Mouse (Mus musculus) midbrain, embryonic 13.5 days (tissue): ENCODE measurements around the gene Serpina3a. TPM values are rescaled to one million over a fixed set of nuclear protein-coding genes. Genes with fewer than 3 reads are reported as not detected.
A peak's percentile ranks its signal among the peaks of the same experiment; 100 is the strongest.
"Not testable (repeated sequence)": the region's sequence is repeated elsewhere in the genome, so short reads cannot be mapped to it uniquely, and the experiment has no call there.

Experiments used
- ATAC-seq: fragments of 200-750 bp; cut with Nextera tagmentation; 2 replicates; pipeline ENCODE4 v1.8.0; 2017; ENCODE audit warnings: mild to moderate bottlenecking, moderate TSS enrichment, moderate library complexity
- H3K27ac ChIP-seq: fragments of 300-500 bp; sonication (generic); 2 replicates; pipeline ENCODE4 v1.5.1; 2015; ENCODE audit warnings: inconsistent platforms, mild to moderate bottlenecking, moderate library complexity
- H3K27me3 ChIP-seq: fragments of 300-500 bp; sonication (generic); 2 replicates; pipeline ENCODE4 v1.6.1; 2015; ENCODE audit warnings: mild to moderate bottlenecking, inconsistent platforms
- H3K36me3 ChIP-seq: fragments of 300-500 bp; sonication (generic); 2 replicates; pipeline ENCODE4 v1.6.1; 2015; ENCODE audit warnings: mild to moderate bottlenecking, inconsistent platforms
- H3K4me1 ChIP-seq: fragments of 300-500 bp; sonication (generic); replicated peaks from 2 replicates; pipeline ENCODE4 v1.6.1; 2015; ENCODE audit warnings: inconsistent platforms
- H3K4me2 ChIP-seq: fragments of 300-500 bp; sonication (generic); replicated peaks from 2 replicates; pipeline ENCODE4 v1.6.1; 2015; ENCODE audit warnings: moderate library complexity, mild to moderate bottlenecking, inconsistent platforms
- H3K4me3 ChIP-seq: fragments of 300-500 bp; sonication (generic); replicated peaks from 2 replicates; pipeline ENCODE4 v1.5.1; 2015; ENCODE audit warnings: mild to moderate bottlenecking, inconsistent platforms
- H3K9ac ChIP-seq: fragments of 300-500 bp; sonication (generic); replicated peaks from 2 replicates; pipeline ENCODE4 v1.6.1; 2015; ENCODE audit warnings: mild to moderate bottlenecking, inconsistent platforms
- H3K9me3 ChIP-seq: fragments of 300-500 bp; sonication (generic); 2 replicates; pipeline ENCODE4 v1.6.1; 2016; ENCODE audit warnings: mild to moderate bottlenecking, inconsistent platforms
- WGBS: fragments of 180-500 bp; shearing (Covaris S2); methylation state at CpG from one replicate; pipeline ENCODE4 v1.1.7; 2015; 5-methylcytosine and 5-hydroxymethylcytosine counted together
- polyA plus RNA-seq: library from polyadenylated mRNA; unstranded; fragments of >200 nt; fragmentation: Nextera tagmentation; extraction: Ambion mirVana; gene quantifications from 2 replicates; pipeline ENCODE4 v1.2.1, GENCODE M21; 2015

Serpina3a gene
- not detected in 2 replicates for polyA plus RNA-seq

DNA sequence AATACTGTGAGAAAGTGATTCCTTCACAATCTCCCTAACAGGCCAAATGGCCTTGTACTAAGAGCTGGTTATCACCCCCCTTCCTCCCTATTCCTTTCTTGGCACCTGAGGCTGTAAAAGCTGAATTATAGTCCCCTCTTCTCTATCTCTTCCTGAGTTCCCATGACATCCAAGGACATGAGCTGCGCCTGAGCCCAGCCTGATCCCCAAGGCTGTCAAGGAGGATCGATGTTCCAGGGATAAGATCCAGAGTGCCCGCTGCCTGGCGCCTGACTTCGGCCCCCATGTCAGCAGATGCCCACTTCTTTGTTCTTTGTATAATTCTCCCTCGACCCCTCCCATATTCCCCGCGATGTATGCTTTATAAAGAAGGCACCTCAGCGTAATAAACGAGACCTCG, at the start of gene Serpina3a:
Serpina3a (plus strand) TSS at position 392 of the 400 bp plus-strand sequence.
- not testable (repeated sequence) for H3K27me3 ChIP-seq, H3K4me1 ChIP-seq, ATAC-seq, H3K4me2 ChIP-seq, H3K4me3 ChIP-seq, H3K9me3 ChIP-seq, H3K9ac ChIP-seq, H3K36me3 ChIP-seq, H3K27ac ChIP-seq
- WGBS: 91% methylated on average over 11 of the region's 11 CpGs

DNA sequence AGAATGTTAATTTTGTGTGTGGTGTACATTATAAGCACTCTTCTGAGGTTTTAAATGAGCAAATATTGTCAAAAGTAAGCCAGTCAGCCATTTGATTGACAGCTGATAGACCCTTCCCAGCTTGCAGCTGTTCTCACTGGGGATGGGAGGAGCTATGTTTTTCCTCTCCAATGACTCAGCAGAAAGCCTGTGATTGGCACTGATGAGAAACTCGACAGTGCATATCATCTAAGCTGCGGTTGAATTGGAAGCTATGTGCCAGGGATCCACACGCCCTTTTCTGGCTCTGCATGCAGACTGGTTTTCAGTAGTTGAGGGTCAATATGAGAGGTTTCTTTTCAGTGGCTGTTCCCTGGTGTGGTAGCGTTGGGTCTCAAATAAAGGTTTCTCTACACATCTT, 48.0 kb upstream of the Serpina3a start:
- Histone ChIP-seq H3K9me3 (no peaks in the 10 kb centered on the region), H3K27me3 (no peaks in the 10 kb centered on the region), H3K4me2 (no peak overlapping the region), H3K4me1 (peaks cover 11% of the 10 kb centered on the region; the same call in 1 of the 2 replicates), H3K4me3 (no peak overlapping the region), H3K9ac (no peak overlapping the region), H3K36me3 (no peaks in the 10 kb centered on the region), H3K27ac (no peak overlapping the region)
- ATAC-seq: no peak
- 50% methylated on average over 4 of the region's 4 CpGs for WGBS

DNA sequence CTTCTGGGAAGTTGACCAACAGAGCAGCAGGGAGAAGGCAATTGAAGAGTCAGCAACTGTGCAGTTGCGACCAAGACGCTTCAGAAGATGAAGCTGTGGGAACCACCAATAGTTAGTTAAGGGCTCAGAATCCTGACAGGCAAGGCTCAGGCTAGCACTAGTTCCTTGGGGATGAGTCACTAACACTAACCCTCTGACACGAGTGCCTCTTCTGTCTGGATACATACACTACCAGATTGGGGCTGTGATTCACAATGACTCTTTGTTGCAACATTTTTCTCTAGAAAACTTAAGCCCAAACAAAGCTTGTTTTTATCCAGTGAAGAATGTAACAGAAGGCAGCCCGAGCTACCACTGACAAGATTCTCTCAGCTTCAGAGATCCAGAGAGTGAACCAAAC, 47.5 kb upstream of the Serpina3a start:
- no peak for ATAC-seq
- Histone ChIP-seq H3K36me3 (no peaks in the 10 kb centered on the region), H3K9me3 (no peaks in the 10 kb centered on the region), H3K27me3 (no peaks in the 10 kb centered on the region), H3K4me3 (no peak overlapping the region), H3K27ac (no peak overlapping the region), H3K4me1 (peaks cover 11% of the 10 kb centered on the region; the same call in 1 of the 2 replicates), H3K4me2 (no peak overlapping the region), H3K9ac (no peak overlapping the region)
- WGBS: 84% methylated on average over 4 of the region's 4 CpGs

DNA sequence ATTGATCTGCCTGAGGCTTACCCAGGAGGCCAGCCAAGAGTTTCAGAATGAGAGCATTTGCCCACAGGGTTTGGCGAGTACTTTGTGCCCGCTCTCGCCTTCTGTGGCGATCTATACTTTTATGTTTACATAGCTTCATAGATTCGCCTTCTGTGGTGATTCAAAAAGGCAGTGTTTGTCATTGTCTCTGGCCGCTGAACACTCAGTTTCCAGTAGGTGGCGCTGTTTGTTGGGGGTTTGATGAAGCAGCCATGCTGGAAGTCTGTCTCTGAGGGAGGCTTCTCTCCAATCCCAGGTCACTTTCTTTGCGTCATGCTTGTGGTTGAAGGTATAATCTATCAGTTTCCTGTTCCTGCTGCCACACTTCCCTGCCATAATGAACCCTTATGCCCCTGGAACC, 46.3 kb upstream of the Serpina3a start:
- Histone ChIP-seq H3K4me1 (peaks cover 11% of the 10 kb centered on the region; the same call in 1 of the 2 replicates), H3K27ac (no peak overlapping the region), H3K4me3 (no peak overlapping the region), H3K27me3 (no peaks in the 10 kb centered on the region), H3K9me3 (no peaks in the 10 kb centered on the region), H3K36me3 (no peaks in the 10 kb centered on the region), H3K9ac (no peak overlapping the region), H3K4me2 (no peak overlapping the region)
- WGBS: 29% methylated on average over 8 of the region's 8 CpGs
- ATAC-seq: no peak

DNA sequence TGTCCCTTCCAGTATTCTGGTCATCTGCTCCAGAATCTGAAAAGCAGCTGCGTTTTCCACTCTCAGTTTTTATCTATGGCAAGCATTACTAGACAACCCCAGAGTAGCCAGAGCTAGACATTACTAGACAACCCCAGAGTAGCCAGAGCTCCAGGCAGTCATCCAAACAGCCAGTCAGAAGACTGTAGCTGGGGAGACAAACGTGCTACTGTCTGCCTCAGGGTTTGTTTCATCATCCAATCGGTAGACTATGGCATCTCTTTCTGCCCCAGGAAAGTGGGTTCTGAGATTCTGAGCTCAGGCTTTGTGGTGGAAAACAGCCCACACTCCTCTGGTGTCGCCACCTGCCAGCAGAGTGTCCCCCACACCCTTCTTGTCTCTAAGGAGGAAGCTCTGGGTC, 45.0 kb upstream of the Serpina3a start:
- H3K9ac ChIP-seq: 0 out of 2 replicates have a peak overlapping the region, but pooled peaks have one; percentile 40

DNA sequence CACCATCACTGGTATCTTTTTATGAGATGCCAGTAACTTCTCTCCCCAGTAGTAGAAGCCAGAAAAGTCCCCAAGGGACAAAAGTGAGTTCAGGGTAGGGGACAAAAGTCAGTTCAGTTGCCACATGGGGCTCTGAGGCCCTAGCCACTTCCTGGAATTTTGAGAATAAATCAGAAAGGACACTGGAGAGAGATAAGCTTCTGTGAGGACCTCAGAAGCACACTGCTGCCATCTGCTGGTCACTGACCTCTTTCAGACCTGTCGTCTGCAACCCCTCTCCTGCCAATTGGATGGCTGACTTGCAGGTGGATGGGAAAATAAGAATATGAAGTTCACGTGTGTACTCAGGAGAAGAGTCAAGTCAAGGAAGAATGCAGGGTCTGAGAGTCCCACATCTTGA, 42.9 kb upstream of the Serpina3a start:
- no peak overlapping the region for H3K9ac ChIP-seq
- H3K4me3 ChIP-seq: no peak overlapping the region
- 9% methylated on average over 2 of the region's 2 CpGs for WGBS
- no peak overlapping the region for H3K27ac ChIP-seq
- no peaks in the 10 kb centered on the region for H3K9me3 ChIP-seq
- no peaks in the 10 kb centered on the region for H3K36me3 ChIP-seq
- H3K27me3 ChIP-seq: no peaks in the 10 kb centered on the region
- no peak overlapping the region for H3K4me2 ChIP-seq
- H3K4me1 ChIP-seq: peaks cover 11% of the 10 kb centered on the region; the same call in 1 of the 2 replicates
- peak; percentile 38; the same call in 1 of the 2 replicates for ATAC-seq

More for the DNA sequence above, 45.0 kb upstream of the Serpina3a start:
- Histone ChIP-seq H3K4me1 (peaks cover 11% of the 10 kb centered on the region; the same call in 1 of the 2 replicates), H3K9me3 (no peaks in the 10 kb centered on the region), H3K4me2 (peak overlapping the region; percentile 41), H3K4me3 (peak overlapping the region; percentile 25), H3K27ac (peak overlapping the region; percentile 71; the same call in 1 of the 2 replicates), H3K36me3 (no peaks in the 10 kb centered on the region), H3K27me3 (no peaks in the 10 kb centered on the region)
- ATAC-seq: peak; percentile 63
- 32% methylated on average over 4 of the region's 4 CpGs for WGBS

DNA sequence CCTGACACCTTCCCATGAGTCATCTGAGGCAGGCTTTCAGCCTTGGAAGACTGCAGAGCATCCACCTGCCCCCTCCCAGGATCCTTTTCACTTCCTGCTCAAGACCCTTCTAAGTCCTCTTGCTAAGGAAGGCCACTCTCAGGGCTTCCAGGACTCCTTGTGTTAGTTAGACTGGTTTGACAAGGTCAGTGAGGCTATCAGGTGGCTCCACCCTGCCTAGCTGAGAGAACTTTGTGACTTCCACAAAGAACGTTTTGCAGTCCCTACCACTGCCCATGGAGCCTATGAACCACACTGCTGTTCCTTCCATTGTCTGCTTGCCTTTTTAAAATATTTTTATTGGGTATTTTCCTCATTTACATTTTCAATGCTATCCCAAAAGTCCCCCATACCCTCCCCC, 40.8 kb upstream of the Serpina3a start:
- Histone ChIP-seq H3K9me3 (no peaks in the 10 kb centered on the region), H3K27me3 (no peaks in the 10 kb centered on the region), H3K27ac (no peak overlapping the region), H3K9ac (no peak overlapping the region), H3K4me3 (no peak overlapping the region), H3K4me1 (peaks cover 8% of the 10 kb centered on the region; the same call in 1 of the 2 replicates), H3K36me3 (no peaks in the 10 kb centered on the region), H3K4me2 (no peak overlapping the region)
- WGBS: 61% methylated on average over 1 of the region's 1 CpGs
- ATAC-seq: no peak

DNA sequence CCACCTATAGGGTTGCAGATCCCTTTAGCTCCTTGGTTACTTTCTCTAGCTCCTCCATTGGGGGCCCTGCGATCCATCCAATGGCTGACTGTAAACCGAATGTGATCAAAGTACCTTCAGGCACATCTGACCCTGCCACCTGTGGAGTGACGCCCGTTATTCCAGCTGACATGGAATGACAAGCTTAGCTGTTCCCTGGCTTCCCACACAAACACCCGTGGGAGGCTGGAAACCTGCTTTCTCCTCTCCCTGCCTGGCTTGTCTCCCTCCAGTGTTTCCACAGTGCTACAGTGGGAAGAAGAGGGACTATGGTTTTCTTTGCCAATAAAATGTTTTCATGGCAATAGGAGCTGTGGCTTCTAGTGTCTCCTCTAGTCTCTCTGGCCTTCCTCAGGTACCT, 40.2 kb upstream of the Serpina3a start:
- Histone ChIP-seq H3K4me2 (no peak overlapping the region), H3K4me1 (0 out of 2 replicates have a peak, but pooled peaks cover 3% of the 10 kb centered on the region), H3K9me3 (no peaks in the 10 kb centered on the region; the same call in 1 of the 2 replicates), H3K27ac (no peak overlapping the region), H3K27me3 (no peaks in the 10 kb centered on the region), H3K9ac (no peak overlapping the region), H3K36me3 (no peaks in the 10 kb centered on the region), H3K4me3 (no peak overlapping the region)
- WGBS: 60% methylated on average over 5 of the region's 5 CpGs
- ATAC-seq: no peak

DNA sequence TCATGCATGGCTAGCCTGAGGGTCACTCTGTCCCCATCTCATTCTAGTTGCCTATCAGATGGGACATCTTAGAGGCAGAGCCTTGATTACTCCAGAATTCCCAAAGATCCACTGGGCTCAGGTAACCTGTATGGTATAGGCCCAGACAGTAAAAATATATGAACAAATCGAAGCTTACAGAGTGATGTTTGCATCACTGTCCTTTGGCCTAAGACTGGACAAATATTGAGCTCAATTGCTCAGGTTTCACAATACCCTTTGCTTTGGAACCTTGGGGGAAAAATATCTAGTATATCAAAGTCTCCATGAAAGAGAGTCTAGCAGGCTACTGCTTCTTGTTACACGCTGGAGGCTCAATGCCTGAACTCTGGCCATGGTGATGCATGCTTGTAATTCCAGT, 22.4 kb upstream of the Serpina3a start:
- Histone ChIP-seq H3K4me2 (no peak overlapping the region), H3K4me1 (no peaks in the 10 kb centered on the region), H3K27me3 (no peaks in the 10 kb centered on the region), H3K36me3 (no peaks in the 10 kb centered on the region), H3K27ac (no peak overlapping the region), H3K9me3 (no peaks in the 10 kb centered on the region), H3K9ac (no peak overlapping the region), H3K4me3 (no peak overlapping the region)
- no peak for ATAC-seq
- 82% methylated on average over 2 of the region's 2 CpGs for WGBS

DNA sequence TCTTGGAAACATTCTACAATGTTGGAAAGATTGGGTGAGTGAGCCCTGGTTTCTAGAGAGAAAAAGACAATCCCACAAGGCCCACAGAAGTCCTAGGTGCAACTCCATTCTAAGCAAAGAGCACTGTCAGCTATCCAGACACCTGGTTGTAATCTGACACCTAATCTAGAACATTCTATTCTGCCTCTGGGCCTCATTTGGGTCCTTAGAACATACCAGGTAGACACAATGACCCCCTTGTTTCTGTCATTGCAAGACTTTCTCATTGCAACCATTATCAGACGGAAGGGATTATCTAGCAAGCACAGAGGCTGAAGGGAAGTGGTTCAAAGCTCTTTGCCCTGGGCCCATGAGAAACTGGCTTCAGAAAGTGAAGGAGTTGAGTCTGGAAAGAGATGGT, 21.2 kb upstream of the Serpina3a start:
- ATAC-seq: no peak
- H3K27me3 ChIP-seq: no peaks in the 10 kb centered on the region
- no peaks in the 10 kb centered on the region for H3K36me3 ChIP-seq
- H3K4me2 ChIP-seq: no peak overlapping the region
- H3K4me3 ChIP-seq: no peak overlapping the region
- no peaks in the 10 kb centered on the region for H3K4me1 ChIP-seq
- H3K9ac ChIP-seq: no peak overlapping the region
- no peak overlapping the region for H3K27ac ChIP-seq
- 75% methylated on average over 1 of the region's 1 CpGs for WGBS
- no peaks in the 10 kb centered on the region for H3K9me3 ChIP-seq

DNA sequence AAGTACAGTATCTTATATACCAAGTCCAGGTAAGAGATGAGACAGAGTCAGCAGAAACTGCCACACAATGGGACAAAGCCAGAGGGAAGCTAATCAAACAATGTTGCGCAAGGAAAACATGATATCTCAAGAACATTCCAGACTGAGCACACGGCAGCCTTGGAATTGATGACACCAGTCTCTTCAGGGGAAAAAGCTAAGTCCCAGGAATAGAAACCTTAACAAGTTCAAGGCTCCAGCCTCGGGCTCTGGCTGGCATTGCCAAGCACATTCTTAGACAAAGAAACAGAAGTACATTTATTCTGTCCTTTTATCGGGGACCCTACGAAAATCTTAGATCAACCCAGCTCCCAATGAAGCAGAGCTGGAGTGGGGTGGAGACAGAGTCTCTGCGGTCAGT, 11.8 kb upstream of the Serpina3a start, which contains the start of gene Serpina5:
Serpina5 (plus strand) TSS at position 346 of the 400 bp plus-strand sequence.
- Histone ChIP-seq H3K27ac (no peak within 1 kb of the TSS), H3K4me3 (no peak within 1 kb of the TSS)
- 90% methylated on average over 6 of the region's 6 CpGs for WGBS

DNA sequence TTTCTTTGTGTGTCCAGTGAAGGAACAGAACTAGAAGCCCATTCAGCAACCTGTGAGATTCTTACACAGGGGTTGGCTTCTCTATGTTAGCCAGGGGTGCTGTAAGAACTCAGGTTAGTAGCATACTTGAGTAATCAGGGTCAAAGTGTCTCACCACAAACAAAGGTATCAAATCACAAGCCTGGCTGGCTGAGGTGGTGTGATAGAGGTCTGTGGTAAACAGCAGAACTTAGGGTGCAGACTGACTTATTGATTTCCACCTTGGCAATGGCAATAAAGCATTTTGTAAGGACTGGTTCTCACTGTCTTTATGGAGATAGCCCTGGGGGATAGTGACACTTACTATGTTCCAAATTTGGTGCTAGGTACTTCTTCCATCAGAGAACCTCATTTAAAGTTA, 6.7 kb upstream of the Serpina3a start:
- Histone ChIP-seq H3K4me1 (no peaks in the 10 kb centered on the region), H3K9ac (no peak overlapping the region), H3K27ac (no peak overlapping the region), H3K36me3 (no peaks in the 10 kb centered on the region), H3K4me3 (no peak overlapping the region), H3K9me3 (no peaks in the 10 kb centered on the region), H3K27me3 (no peaks in the 10 kb centered on the region), H3K4me2 (no peak overlapping the region)
- no peak for ATAC-seq

More for the DNA sequence above, 11.8 kb upstream of the Serpina3a start, which contains the start of gene Serpina5:
- H3K4me1 ChIP-seq: no peaks in the 10 kb centered on the region
- no peak within 1 kb of the TSS for H3K4me2 ChIP-seq
- no peaks in the 10 kb centered on the region for H3K36me3 ChIP-seq
- H3K9ac ChIP-seq: no peak within 1 kb of the TSS
- ATAC-seq: no peak
- H3K27me3 ChIP-seq: no peaks in the 10 kb centered on the region
- H3K9me3 ChIP-seq: no peaks in the 10 kb centered on the region

DNA sequence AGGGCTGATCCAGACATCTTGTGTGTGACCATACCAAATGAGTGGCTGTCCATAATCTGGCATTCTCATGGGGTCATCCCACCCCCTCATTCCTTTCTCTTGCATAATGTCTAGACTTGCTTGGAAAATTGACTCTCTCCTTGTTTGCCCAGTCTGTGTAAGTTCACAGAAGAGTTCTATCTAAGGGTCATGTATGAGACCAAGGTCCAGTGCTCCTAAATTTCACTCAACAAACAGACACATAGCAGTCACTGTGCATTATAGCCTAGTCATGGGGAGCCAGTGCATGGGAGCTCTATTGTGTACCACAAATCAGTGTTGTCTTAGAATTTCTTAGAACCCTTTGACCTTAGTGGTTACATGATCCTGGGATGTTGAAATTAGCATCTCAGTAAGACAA, 5.6 kb upstream of the Serpina3a start:
- Histone ChIP-seq H3K9ac (no peak overlapping the region), H3K36me3 (no peaks in the 10 kb centered on the region), H3K27ac (no peak overlapping the region), H3K4me1 (no peaks in the 10 kb centered on the region), H3K4me2 (no peak overlapping the region), H3K9me3 (no peaks in the 10 kb centered on the region), H3K27me3 (no peaks in the 10 kb centered on the region), H3K4me3 (no peak overlapping the region)
- ATAC-seq: no peak
